Mouse (Mus musculus) MEL (cell line): ENCODE results near the gene Nms. TPM values are rescaled to one million over a fixed set of nuclear protein-coding genes. Genes with fewer than 3 reads are reported as not detected.

Source experiments
- DNase-seq: peaks from one replicate; pipeline ENCODE4 v3.0.0; 2011; ENCODE audit warnings: low read depth, low spot score
- H3K27ac ChIP-seq: 2 replicates; pipeline ENCODE4 v1.5.1; 2012; ENCODE audit warnings: low read depth, mild to moderate bottlenecking, control low read depth, low read length, moderate library complexity; ENCODE audit not compliant: control insufficient read depth
- H3K27me3 ChIP-seq, 2 experiments: fragments of 150-350 bp in 1 of 2; sonication (generic) in 1 of 2; 2 replicates each; pipeline ENCODE4 v1.6.1; 2012; ENCODE audit warnings: low read length in 2 of 2, mild to moderate bottlenecking in 2 of 2, improper control_type of control experiment in 1 of 2, moderate library complexity in 1 of 2; ENCODE audit not compliant: insufficient read depth in 2 of 2, control insufficient read depth in 1 of 2
- H3K36me3 ChIP-seq, 2 experiments: 2 replicates each; pipeline ENCODE4 v1.6.1; 2012 to 2014; ENCODE audit warnings: low read length in 2 of 2, improper control_type of control experiment in 1 of 2, inconsistent platforms in 1 of 2, mild to moderate bottlenecking in 1 of 2; ENCODE audit not compliant: insufficient read depth in 2 of 2, control insufficient read depth in 1 of 2
- H3K4me1 ChIP-seq, 2 experiments: fragments of 150-350 bp in 1 of 2; sonication (generic) in 1 of 2; 2 replicates each; pipeline ENCODE4 v1.6.1; 2012; ENCODE audit warnings: low read length in 2 of 2, improper control_type of control experiment in 1 of 2, mild to moderate bottlenecking in 1 of 2; ENCODE audit not compliant: insufficient read depth in 2 of 2, control insufficient read depth in 1 of 2
- H3K4me3 ChIP-seq, 2 experiments: fragments of 150-350 bp in 1 of 2; sonication (generic) in 1 of 2; 2 replicates each; pipeline ENCODE4 v1.5.1; 2012; ENCODE audit warnings: low read depth in 2 of 2, low read length in 2 of 2, mild to moderate bottlenecking in 2 of 2, moderate library complexity in 2 of 2, control low read depth in 1 of 2, improper control_type of control experiment in 1 of 2; ENCODE audit not compliant: control insufficient read depth in 1 of 2, insufficient read depth in 1 of 2
- H3K79me2 ChIP-seq: 2 replicates; pipeline ENCODE4 v1.6.1; 2012; ENCODE audit warnings: mild to moderate bottlenecking, low read length, moderate library complexity; ENCODE audit not compliant: control insufficient read depth, poor library complexity, insufficient read depth
- H3K9ac ChIP-seq: 2 replicates; pipeline ENCODE4 v1.6.1; 2012; ENCODE audit warnings: low read depth, mild to moderate bottlenecking, control low read depth, low read length, moderate library complexity; ENCODE audit not compliant: control insufficient read depth, poor library complexity, severe bottlenecking
- H3K9me3 ChIP-seq: fragments of 150-350 bp; sonication (generic); replicated peaks from 2 replicates; pipeline ENCODE4 v1.6.1; 2012; ENCODE audit warnings: mild to moderate bottlenecking, low read length, improper control_type of control experiment, moderate library complexity; ENCODE audit not compliant: insufficient read depth
- CHD1 ChIP-seq: IDR thresholded peaks from 2 replicates; pipeline ENCODE4 v1.6.1; 2012; ENCODE audit warnings: low read depth, mild to moderate bottlenecking, inconsistent platforms, low read length, improper control_type of control experiment
- CTCF ChIP-seq, 3 experiments: IDR thresholded peaks in 2 of 3; conservative IDR thresholded peaks in 1 of 3; 2 replicates each; pipeline ENCODE4 v1.5.1; 2011 to 2012; ENCODE audit warnings: low read length in 3 of 3, low read depth in 2 of 3, mild to moderate bottlenecking in 2 of 3, improper control_type of control experiment in 1 of 3, inconsistent platforms in 1 of 3, mixed read lengths in 1 of 3, moderate library complexity in 1 of 3; ENCODE audit not compliant: control insufficient read depth in 1 of 3, insufficient read depth in 1 of 3, poor library complexity in 1 of 3, severe bottlenecking in 1 of 3
- GABPA ChIP-seq: IDR thresholded peaks from 2 replicates; pipeline ENCODE4 v1.6.1; 2012; ENCODE audit warnings: low read depth, mild to moderate bottlenecking, inconsistent platforms, low read length, improper control_type of control experiment, moderate library complexity
- GATA1 ChIP-seq: IDR thresholded peaks from 2 replicates; pipeline ENCODE4 v1.6.1; 2011; ENCODE audit warnings: low read depth, low read length, improper control_type of control experiment
- HCFC1 ChIP-seq: IDR thresholded peaks from 2 replicates; pipeline ENCODE4 v1.6.1; 2012; ENCODE audit warnings: low read depth, mild to moderate bottlenecking, inconsistent platforms, low read length, improper control_type of control experiment, moderate library complexity
- KAT2A ChIP-seq: conservative IDR thresholded peaks from 2 replicates; pipeline ENCODE4 v1.6.1; 2012; ENCODE audit warnings: low read depth, low read length, improper control_type of control experiment, inconsistent platforms
- MAFK ChIP-seq: IDR thresholded peaks from 2 replicates; pipeline ENCODE4 v1.6.1; 2011; ENCODE audit warnings: low read depth, mild to moderate bottlenecking, low read length, improper control_type of control experiment, borderline replicate concordance
- MAX ChIP-seq: IDR thresholded peaks from 2 replicates; pipeline ENCODE4 v1.6.1; 2011; ENCODE audit warnings: low read length, improper control_type of control experiment
- MEF2A ChIP-seq: IDR thresholded peaks from 2 replicates; pipeline ENCODE4 v1.6.1; 2014; ENCODE audit warnings: low read depth, mild to moderate bottlenecking, inconsistent platforms, low read length, improper control_type of control experiment; ENCODE audit not compliant: poor library complexity, insufficient replicate concordance, severe bottlenecking; ENCODE audit errors: extremely low read depth
- MYB ChIP-seq: IDR thresholded peaks from 2 replicates; pipeline ENCODE4 v1.6.1; 2011; ENCODE audit warnings: mild to moderate bottlenecking, low read depth, low read length, improper control_type of control experiment
- MYC ChIP-seq: IDR thresholded peaks from 2 replicates; pipeline ENCODE4 v1.6.1; 2011; ENCODE audit warnings: low read depth, mild to moderate bottlenecking, low read length, improper control_type of control experiment, moderate library complexity
- NELFE ChIP-seq: IDR thresholded peaks from 2 replicates; pipeline ENCODE4 v1.6.1; 2011; ENCODE audit warnings: low read depth, low read length, improper control_type of control experiment
- POLR2A ChIP-seq, 2 experiments: IDR thresholded peaks; 2 replicates each; pipeline ENCODE4 v1.6.1; 2011 to 2012; ENCODE audit warnings: low read length in 2 of 2, mild to moderate bottlenecking in 2 of 2, control low read depth in 1 of 2, improper control_type of control experiment in 1 of 2, low read depth in 1 of 2, moderate library complexity in 1 of 2; ENCODE audit not compliant: control insufficient read depth in 1 of 2, insufficient read depth in 1 of 2, poor library complexity in 1 of 2
- POLR2AphosphoS2 ChIP-seq: IDR thresholded peaks from 2 replicates; pipeline ENCODE4 v1.6.1; 2011; ENCODE audit warnings: low read length, improper control_type of control experiment
- POLR2AphosphoS5 ChIP-seq: IDR thresholded peaks from 2 replicates; pipeline ENCODE4 v1.6.1; 2012; ENCODE audit warnings: low read depth, borderline replicate concordance, mild to moderate bottlenecking, inconsistent platforms, low read length, moderate library complexity, mixed read lengths
- RAD21 ChIP-seq: IDR thresholded peaks from 2 replicates; pipeline ENCODE4 v1.6.1; 2011; ENCODE audit warnings: mild to moderate bottlenecking, low read depth, low read length, improper control_type of control experiment
- SMC3 ChIP-seq: IDR thresholded peaks from 2 replicates; pipeline ENCODE4 v1.6.1; 2011; ENCODE audit warnings: low read depth, low read length, improper control_type of control experiment
- TBP ChIP-seq: IDR thresholded peaks from 2 replicates; pipeline ENCODE4 v1.8.0; 2011; ENCODE audit warnings: low read depth, low read length, improper control_type of control experiment
- TCF12 ChIP-seq: IDR thresholded peaks from 2 replicates; pipeline ENCODE4 v1.6.1; 2014; ENCODE audit warnings: low read depth, mild to moderate bottlenecking, inconsistent platforms, low read length, improper control_type of control experiment, moderate library complexity
- USF1 ChIP-seq: IDR thresholded peaks from 2 replicates; pipeline ENCODE4 v1.6.1; 2014; ENCODE audit warnings: low read depth, mild to moderate bottlenecking, inconsistent platforms, low read length, improper control_type of control experiment, moderate library complexity
- ZC3H11A ChIP-seq: IDR thresholded peaks from 2 replicates; pipeline ENCODE4 v1.6.1; 2012; ENCODE audit warnings: low read depth, mild to moderate bottlenecking, inconsistent platforms, low read length, improper control_type of control experiment
- ZKSCAN1 ChIP-seq: IDR thresholded peaks from 2 replicates; pipeline ENCODE4 v1.6.1; 2012; ENCODE audit warnings: low read depth, mild to moderate bottlenecking, inconsistent platforms, low read length, improper control_type of control experiment, moderate library complexity
- polyA plus RNA-seq, 2 experiments: library from polyadenylated mRNA; stranded (reverse) in 1 of 2; unstranded in 1 of 2; fragments of >175 nt in 1 of 2; fragments of >200 nt in 1 of 2; gene quantifications; 2 replicates each; pipeline versions ENCODE4 v1.2.1 to v1.2.4; 2012; ENCODE audit warnings: low replicate concordance in 2 of 2, low read depth in 1 of 2; ENCODE audit not compliant: insufficient read length in 2 of 2, insufficient read depth in 1 of 2, missing spikeins in 1 of 2
- total RNA-seq: library from RNA; depleted of rRNA; stranded (reverse); fragments of 300-350 nt; gene quantifications from 2 replicates; pipeline ENCODE4 v1.2.3, GENCODE M21; 2012

Gene Nms
- total and polyA plus RNA-seq, 3 experiments, result not detected

GRCm38 (mm10) chr1:38930767-38931166 is 8.2 kb upstream of the Nms start (continued):
- TF ChIP-seq HCFC1, result no peak

GRCm38 (mm10) chr1:38934668-38935067 is 4.3 kb upstream of the Nms start:
- no peak overlapping the region for H3K4me3 ChIP-seq
- no peaks in the 10 kb centered on the region for H3K27me3 ChIP-seq
- no peaks in the 10 kb centered on the region for H3K79me2 ChIP-seq
- H3K36me3 ChIP-seq, result no peaks in the 10 kb centered on the region
- H3K4me1 ChIP-seq, result peaks cover 5% of the 10 kb centered on the region in 2 experiments; a peak in 3 of 4 replicates
- no peak overlapping the region for H3K27ac ChIP-seq
- no peaks in the 10 kb centered on the region for H3K9me3 ChIP-seq
- TF ChIP-seq CTCF (IDR thresholded peaks at IDR 0.05 in 2 of 3, conservative IDR thresholded peaks at IDR 0.05 in 1 of 3; ENCODE audit: control insufficient read depth in 1 of 3, insufficient read depth in 1 of 3, low read depth in 2 of 3, low read length in 3 of 3, poor library complexity in 1 of 3, severe bottlenecking in 1 of 3) (peak; percentile 66 to 74 (median 67)), SMC3 (peak; percentile 85), MEF2A (no peak), RAD21 (peak; percentile 58), POLR2AphosphoS2 (no peak), GABPA (no peak), USF1 (peak; percentile 62), ZC3H11A (peak; percentile 58)
- TF ChIP-seq, all 39 proteins: peak for 5
- DNase-seq, result peak; percentile 49
- no peak overlapping the region for H3K9ac ChIP-seq

DNA sequence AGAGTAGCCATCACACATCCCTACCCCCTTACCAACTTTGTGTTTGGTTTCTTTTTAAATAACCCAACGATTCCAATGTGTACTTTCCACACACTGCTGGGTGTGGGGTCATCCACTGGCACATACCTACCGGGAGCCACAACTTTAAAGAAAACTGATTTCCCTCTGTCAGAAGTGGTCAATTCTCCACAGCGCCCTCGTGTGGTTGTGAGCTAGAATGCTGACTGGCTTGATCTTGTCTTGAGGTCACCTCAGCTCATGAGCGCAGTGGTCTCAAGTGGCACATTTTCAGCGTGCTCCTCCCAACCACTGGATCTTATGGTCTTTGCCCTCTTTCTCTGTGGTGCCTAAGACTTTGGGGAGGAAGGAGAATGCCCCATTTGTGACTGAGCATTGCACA is 2.2 kb upstream of the Nms start:
- DNase-seq, result peak; percentile 71
- no peaks in the 10 kb centered on the region for H3K79me2 ChIP-seq
- TF ChIP-seq MAFK (peak; percentile 56; the same call in 1 of the 2 replicates), NELFE (no peak), POLR2A (IDR thresholded peaks at IDR 0.05; ENCODE audit: control insufficient read depth in 1 of 2, insufficient read depth in 1 of 2, low read depth in 1 of 2, low read length in 2 of 2, poor library complexity in 1 of 2) (no peak), MYC (no peak), CTCF (IDR thresholded peaks at IDR 0.05 in 2 of 3, conservative IDR thresholded peaks at IDR 0.05 in 1 of 3; ENCODE audit: control insufficient read depth in 1 of 3, insufficient read depth in 1 of 3, low read depth in 2 of 3, low read length in 3 of 3, poor library complexity in 1 of 3, severe bottlenecking in 1 of 3) (peak; percentile 78 to 87 (median 87)), MAX (no peak), ZC3H11A (peak; percentile 61), POLR2AphosphoS5 (no peak), TCF12 (no peak), GATA1 (no peak), SMC3 (peak; percentile 88), POLR2AphosphoS2 (no peak), ZKSCAN1 (no peak), TBP (no peak), RAD21 (peak; percentile 60), CHD1 (no peak), MYB (no peak), KAT2A (no peak)
- H3K4me3 ChIP-seq, result no peak overlapping the region
- H3K9ac ChIP-seq, result no peak overlapping the region
- peaks cover 5% of the 10 kb centered on the region in 2 experiments; a peak in 3 of 4 replicates for H3K4me1 ChIP-seq
- peaks cover 0 to 2% of the 10 kb centered on the region in 2 experiments; a peak in 1 of 4 replicates for H3K27me3 ChIP-seq
- no peak overlapping the region for H3K27ac ChIP-seq
- H3K9me3 ChIP-seq, result no peaks in the 10 kb centered on the region
- H3K36me3 ChIP-seq, result no peaks in the 10 kb centered on the region
